Mouse (Mus musculus) erythroblast, embryonic 14.5 days (primary cell): ENCODE data around the gene Acot9.

Experiments
- GATA1 ChIP-seq: IDR thresholded peaks from 2 replicates; pipeline ENCODE4 v1.6.1; 2012; ENCODE audit warnings: low read length, inconsistent platforms, mixed read lengths
- TAL1 ChIP-seq: IDR thresholded peaks from 3 replicates; pipeline ENCODE4 v1.6.1; 2012; ENCODE audit warnings: low read length, inconsistent platforms, mixed read lengths

DNA sequence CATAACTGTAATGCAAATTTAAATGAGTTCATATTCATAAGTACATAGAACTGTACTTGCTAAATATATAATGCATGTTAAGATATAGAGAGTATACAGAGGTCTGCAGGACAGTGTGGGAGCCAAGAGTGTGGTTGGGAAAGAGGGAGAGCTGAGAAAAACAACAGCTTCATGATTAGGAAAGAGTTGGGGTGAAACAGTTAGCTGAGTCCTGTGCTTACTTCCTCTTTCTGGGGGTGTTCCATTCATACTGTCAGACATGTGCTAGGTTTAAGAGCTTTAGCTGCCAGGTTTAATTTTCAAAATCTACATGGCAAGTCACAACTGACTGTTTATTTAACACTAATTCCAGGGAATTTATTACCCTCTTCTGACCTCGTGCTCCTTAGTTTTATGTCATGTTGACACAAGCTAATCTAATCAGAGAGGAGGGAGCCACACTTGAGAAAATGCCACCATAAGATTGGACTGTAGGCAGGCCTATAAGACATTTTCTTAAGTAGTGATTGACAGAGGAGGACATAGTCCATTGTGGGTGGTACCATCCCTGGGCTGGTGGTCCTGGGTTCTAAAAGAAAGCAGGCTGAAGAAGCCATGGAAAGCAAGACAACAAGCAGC, 18.3 kb downstream of the Acot9 start:
- no peak for TF ChIP-seq TAL1
- no peak for TF ChIP-seq GATA1
